Mouse (Mus musculus) layer of hippocampus, adult 9-11 months (tissue): ENCODE measurements around the gene Slc50a1.
A peak's percentile ranks its signal among the peaks of the same experiment; 100 is the strongest.

Experiments
- DNase-seq: peaks from one replicate; pipeline ENCODE4 v3.0.0; 2022

Slc50a1 gene

DNA sequence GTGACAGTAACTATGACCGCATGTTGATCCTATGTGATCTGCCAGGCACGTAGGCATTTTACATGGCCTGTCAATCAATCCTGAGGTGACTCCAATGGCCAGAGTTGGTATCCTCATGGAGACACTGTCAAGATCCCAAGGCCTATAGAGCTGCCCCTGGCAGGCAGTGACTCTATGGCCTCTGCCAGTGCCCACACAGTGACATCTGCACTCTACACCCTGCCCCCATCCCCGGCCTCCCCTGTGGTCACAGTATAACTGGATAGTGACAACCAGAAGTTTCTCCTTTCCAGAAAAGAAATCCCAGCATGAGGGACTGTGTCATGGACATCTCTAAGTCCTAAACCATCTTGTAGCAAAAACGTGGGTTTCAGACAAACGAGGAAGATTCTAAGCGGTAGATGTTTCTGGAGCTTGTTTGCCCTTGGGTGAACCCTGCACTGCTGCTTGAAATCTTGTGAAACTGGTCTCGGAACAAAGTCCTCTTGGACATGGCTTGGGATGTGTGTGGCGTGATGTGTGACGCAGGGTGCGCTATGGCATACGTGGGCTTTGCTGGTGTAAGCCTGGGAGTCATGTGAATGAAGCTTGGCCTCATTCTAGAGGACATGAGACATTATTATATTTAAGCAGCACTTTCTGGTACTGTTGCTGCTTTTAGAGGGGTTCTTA lies 23.0 kb upstream of the Slc50a1 start:
- no peak for DNase-seq

DNA sequence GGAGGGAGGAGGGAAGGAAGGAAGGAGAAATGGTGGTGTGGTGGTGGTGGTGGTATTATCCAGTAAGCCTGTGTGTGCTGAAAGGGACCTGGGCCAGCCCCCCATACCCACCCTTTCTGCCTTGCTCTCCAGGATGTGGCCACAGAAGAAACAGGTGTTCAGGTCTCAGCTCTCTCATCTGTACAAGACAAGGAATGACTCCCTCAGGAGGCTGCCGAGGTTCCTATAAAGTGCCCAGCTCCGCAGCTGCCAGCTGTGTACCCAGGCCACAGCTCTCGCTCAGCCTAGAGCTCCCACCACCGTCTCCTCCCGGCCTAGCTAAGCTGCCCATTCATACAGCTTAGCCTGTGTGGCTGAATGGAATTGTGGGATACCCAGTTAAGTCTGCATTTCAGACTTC lies 21.9 kb upstream of the Slc50a1 start:
- DNase-seq = no peak

DNA sequence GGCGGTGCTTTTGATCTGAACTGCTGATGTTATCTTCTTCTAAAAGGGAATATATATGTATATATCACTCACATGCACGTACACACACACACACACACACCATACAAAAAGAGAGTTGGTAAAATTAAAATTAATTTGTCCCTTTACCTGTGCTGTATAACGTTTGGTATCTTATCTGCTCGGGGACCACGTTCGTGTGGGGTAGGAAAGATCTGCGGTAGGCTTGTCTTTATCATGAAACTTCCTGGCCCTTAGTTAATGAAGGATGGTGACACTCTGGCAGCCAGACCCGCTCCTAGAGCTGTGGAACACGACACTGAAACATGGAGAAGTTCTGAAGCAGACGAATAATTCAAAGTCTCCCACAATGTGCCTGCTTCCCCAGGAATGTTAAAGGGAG lies 21.5 kb upstream of the Slc50a1 start:
- DNase-seq = no peak

DNA sequence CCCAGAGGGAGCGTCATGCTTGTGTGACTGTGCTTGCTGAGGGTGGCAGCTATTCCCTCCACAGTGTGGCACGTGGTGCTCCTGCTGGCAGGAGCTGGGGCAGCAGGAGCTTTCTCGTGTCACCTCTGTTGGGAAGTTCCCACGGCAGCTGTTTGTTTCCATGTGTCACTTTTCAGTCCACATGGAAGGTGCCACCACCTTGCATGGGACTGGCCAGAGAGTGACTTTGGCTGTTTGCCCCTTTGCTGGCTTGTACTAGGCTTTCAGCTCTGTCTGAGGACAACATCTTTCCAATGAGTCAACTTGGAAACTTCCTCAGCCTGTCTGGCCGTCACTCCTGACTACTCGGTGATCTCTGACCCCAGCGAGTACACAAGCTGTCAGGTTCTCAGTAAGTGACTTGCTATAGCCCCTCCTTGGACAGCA lies 18.1 kb upstream of the Slc50a1 start:
- no peak for DNase-seq

DNA sequence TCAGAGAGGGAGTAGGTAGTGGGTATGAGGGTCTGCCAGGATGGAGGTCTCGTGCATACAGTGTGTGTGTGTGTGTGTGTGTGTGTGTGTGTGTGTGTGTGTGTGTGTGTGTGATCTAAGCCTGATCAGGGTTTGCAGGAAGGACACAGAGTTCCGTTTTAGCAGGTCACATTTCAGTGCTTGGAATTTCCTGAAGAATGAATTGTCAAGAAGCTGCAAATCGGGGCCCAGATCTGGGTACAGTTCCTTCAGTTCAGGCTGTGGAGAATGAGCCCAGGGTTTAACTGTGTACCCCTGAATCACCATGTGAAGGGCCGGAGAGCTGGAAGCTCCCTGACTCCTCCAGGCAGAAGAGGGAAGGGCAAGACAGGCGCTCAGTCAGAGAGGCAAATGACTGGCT lies 16.9 kb upstream of the Slc50a1 start:
- no peak for DNase-seq

DNA sequence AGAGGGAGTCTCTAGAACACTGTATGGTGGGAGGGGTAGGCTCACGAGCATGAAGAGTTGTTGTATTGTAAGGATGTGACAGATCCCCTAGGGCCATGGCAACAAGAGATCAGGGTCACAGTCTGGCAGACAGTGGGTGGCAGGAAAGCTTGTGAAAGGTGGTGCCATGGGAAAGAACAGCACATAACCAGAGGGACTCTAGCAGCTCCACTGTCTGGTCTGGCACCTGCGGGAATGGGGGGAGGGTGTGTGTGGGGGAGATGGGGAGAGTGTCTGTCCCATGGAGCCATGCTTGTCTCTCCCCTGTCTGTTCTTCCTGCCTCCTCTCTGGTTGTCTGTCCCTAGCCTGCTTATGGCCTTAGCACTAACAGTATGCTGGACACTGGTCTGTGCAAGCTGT lies 15.2 kb upstream of the Slc50a1 start:
- no peak for DNase-seq

DNA sequence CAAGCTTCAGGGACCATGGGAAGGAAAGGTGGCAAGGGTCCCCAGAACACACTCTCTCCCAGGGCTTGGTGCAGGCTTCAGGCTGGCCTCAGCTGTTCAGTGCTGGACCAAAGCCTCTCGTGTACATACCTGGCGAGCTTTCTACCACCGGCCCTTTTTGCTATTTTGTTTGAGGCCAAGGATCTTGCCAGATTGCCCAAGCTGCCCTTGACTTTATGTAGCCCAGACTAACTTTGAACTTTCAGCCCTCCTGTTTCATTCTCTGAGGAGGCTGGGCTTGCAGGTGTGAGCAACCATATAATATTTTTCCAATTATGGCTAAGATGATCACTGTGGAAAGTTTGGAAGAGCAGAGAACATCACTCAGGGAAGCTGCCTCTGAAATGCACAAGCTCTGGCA lies 13.9 kb upstream of the Slc50a1 start:
- DNase-seq = no peak

DNA sequence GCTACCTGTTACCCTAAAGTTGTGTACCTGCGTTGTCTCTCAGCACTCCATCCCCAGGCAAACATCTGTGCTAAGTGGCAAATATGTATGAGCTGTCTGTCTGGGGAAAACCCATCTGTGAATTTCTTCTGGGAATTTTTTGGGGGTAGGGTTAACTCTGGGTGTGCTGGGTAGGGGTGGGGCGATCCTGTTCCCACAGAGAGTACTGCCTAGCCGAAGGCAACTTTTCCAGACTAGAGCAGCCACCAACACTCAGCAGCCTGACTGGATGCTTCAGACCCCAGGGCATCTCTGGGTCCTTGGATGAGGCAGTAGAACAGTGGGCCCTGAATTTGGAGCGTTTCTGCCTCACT lies 11.9 kb upstream of the Slc50a1 start:
- DNase-seq = no peak

DNA sequence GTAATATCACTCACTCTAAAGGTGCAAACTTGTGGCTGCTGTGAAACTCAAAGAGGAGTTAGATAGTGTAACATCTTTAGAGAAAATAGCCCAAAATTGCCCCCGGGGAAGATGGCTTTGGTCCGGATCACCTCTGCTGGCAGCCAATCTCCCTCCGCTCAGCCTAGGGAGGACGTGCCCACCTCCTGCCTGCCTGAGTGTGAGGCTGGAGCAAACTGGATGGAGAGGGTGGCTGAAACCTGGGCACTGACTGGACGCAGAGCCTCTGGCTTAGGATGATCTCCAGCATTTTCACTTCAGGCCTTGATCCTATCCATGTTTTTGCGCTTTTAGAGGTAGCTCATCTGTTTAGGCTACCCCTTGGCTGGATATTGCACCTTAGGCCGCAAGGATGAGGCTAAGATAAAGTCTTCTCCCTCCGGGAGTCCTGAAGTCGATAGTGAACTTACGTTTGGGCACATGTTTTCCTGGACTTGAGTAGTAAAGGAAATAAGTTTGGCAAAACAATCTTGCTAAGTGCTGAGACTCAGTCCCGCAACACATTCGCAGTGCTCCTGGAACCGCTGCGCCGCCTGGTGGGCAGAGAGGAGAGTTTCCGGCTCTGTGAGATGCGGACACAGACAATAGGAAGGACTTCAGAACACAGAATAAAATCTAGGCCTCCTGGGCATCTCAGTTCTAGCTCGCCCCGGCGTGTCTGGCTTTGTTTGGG lies 11.4 kb upstream of the Slc50a1 start:
- peak; percentile 80 for DNase-seq

DNA sequence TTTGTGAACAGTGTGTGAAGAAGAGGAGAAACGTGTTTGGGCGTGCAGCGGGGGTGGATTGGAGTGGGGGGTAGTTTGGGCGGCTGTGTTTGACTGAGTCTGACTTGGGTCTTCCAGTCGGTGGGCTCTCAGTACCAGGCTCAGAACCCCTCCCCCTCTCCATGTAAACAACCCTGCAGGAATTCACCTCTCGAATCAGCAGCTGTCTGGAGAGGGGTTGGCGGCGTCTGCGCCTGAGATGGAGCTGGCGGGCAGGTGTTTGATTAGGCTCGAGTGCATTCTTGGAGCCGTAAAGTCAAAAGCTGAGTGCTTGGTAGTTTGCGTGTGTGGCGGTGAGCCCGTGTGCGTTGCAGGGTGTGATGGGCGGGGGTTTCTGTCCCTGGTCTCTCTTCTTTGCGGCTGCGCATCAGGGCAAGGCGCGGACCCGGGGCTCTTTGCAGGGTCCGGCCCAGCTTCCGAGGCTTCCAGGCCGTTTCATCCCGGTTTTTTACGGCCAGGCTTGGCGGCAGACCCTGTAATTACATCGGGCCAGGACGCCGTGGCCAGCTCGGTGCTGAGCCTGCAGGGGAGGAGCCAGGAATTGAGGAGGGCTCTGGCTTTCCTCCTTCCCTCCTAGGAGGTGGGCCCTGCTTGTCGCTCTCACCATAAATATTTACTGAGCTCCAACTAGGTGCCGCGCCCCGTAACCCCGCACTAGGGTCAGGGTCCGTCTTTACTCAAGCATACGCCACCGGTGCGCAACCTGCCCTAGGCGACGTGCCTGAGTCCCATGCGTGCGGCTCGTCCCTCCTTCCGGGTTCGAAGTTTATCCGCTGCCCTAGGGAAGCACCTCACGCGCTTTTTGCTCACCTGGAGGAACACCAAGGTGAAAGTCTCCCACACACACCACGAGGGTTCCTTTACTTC lies 10.5 kb upstream of the Slc50a1 start, which contains the start of gene Efna1:
Gene Efna1, minus strand, starts transcription at position 537 of the 906 bp plus-strand sequence.
- peak; percentile 57 for DNase-seq

DNA sequence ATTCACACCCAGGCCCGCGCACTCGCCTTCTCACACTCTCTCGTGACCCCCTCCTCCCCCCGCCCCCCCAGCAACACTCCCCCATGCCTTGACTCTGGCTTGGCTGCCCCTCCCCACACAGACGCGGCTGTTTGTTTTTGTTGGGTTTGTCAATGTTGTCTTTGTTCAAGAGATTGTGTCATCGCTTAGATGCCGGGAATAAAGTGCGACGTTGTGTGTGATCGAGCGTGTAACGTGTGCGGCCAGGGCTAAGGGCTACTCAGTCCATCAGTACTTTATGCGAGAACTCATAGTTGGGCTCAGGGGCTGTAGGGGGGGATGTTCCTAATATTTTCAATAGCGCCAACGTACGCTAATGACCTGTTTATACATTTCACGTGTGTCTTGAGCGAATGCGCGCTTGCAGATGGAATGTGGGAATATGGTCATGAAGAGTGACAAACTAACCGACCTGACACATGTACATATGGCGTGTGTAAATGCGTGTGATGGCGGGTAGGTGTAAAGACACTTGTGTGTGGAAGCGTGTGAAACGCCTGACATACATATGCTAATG lies 9.8 kb upstream of the Slc50a1 start:
- DNase-seq = peak; percentile 85

DNA sequence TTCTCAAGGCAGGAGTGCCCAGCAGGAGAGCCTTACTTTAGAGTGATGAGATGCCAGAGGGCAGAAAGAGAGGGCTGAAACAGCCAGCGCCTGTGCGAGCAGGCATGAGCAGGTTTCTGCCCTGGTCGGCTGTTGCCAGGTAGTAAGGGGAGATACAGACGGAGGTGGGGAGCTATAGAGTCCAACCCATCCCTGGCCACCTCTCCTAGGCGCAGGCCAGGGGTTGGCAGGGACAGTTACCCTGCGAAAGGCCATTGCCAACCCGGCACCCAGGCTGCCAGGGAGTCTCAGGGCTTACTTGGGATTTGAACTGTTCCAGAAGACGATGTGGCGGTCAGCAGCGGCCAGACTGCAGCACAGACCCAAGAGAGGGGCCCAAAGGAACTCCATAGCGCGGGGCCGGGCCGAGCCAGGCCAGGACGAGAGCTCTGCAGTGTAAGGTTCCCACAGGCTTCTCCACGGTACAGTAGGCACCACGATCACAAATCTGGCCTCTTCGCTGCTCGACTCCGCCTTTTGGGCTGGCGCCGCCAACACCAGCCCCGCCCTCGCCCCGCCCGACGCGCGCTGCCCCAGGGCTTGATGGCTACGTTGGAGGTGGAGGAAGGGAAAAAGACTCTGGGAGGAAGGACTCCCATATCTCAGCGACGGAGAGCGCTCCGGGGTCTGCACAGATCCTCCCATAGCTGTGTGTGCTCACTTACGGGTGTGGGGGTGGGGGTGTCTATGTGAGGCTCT lies 9.0 kb upstream of the Slc50a1 start:
- peak; percentile 89 for DNase-seq

DNA sequence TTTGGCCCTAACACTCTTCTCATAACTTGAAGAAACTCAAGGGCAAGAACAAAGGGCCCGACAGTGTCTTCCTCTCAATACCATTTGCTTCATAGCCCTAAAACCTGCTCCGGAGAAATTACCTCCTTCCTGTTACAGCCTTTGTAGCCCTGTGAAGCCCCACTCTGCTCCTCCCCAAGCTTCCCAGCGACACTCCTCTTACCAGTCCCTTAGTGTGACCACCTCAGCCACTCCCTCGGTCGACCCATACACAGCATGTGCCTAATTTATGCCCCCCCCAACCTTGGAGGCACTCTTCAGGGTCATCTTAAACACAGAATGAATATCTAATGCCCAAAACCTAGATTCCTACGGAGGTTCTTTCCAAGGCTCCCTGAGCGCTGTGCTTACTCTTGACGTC lies 8.3 kb upstream of the Slc50a1 start:
- DNase-seq = no peak

DNA sequence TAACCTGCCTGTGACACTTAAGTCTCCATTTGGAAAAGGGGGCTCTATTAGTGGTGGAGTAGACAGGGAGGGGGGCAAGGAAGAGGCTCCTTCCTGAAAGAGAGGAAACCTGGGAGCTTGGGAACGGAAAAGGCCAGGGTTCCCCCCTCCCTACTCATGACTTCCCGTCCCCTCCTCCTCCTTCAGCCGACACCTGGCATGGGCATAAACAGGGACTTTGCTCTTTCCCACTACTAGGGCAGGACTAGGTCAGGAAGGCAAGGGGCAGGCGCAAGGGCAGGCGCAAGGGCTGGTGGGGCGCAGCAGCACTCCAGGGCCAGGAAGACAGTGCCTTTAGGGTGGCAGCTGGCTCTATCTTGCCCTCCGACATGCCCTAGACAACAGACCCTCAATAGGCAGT lies 7.7 kb upstream of the Slc50a1 start:
- DNase-seq = no peak

DNA sequence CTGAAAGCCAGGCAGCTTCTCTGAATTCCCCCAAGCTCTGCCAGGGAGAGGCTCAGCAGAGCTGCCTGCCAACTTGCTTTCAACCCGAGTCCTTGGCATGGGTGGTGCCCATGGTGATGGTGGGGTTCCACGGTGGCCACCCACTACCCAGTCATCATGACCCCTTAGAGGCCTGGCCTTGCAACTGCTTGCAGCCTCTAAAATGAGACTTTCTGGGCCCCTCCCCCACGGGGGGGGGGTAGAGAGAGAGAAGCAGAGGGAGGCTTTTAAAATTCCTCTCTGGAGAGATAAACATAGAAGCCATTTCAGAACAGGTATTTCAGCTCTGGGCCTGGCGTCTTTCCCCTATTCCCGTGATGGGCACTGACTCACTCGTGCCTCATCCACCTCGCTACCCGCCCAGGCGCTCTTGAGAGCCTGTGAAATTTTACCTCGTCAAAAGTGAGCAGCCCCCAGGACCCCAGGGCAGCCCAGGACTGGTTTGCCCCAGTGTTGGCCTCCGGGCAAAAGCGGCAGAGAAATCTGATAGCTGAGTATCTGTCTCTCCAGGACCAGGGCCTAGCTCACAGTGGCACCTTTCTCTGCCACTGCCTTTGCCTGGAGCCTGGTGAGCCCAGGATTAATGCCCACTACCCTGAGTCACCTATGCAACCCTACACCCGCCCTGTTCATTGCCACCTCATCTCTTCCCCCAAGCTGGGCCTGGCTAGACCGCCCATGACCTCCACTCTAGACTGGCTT lies 7.1 kb upstream of the Slc50a1 start:
- no peak for DNase-seq

DNA sequence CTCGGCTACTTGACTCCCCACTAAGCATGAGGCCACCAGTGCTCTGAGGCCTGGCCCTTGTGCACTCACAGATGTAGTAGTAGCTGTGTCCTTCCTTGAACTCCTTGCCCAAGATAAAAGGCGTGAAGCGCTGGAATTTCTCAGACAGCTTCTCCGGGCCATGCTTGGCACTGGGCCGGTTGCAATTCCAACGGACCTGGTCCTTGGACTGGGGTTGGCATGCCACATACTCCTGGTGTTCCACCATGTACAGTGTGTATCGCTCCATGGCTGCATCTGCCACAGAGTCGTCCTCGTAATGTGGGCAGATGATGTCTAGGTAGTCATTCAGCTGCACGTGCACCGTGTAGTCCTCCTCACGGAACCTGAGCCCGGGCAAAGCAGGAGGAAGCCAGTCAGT lies 5.7 kb upstream of the Slc50a1 start:
- no peak for DNase-seq

DNA sequence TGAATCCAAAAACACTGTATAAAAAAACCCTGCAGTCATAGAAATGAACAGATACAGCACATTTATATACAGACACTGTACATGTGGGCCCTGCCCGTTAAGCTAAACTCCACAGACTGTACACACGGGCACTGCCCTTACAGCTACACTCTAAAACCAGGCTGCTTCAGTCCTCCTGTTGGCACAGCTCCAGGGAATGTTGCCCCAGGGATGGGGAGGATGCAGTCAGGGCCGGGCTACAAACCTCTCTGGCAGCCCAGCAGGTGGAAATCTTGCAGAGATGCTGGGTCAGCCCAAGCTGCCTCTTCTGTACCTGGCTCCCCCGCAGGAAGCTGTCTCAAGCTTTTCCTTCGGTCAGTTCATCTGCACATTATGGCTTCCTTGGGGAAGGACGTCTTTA lies 1.4 kb upstream of the Slc50a1 start:
- no peak for DNase-seq

DNA sequence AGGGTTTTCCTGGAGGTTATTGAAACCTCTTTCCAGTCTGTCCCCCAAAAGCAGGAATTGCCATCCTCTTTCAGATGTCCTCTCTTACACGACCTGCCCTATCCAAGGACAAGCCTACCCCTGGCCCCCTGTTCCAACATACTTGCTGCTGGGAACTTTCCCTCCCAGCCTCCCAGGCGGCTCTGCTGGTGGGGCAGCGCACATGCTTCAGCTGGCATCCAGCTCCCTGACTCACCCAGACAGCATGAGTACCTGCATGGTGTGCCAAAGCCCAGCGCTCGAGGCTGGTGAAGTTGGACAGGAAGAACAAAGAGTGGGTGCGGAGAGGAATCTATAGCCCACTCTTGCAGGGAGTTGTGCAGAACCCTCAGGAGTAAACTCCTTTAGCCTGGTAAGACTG lies 521 bp upstream of the Slc50a1 start:
- DNase-seq = peak; percentile 88

DNA sequence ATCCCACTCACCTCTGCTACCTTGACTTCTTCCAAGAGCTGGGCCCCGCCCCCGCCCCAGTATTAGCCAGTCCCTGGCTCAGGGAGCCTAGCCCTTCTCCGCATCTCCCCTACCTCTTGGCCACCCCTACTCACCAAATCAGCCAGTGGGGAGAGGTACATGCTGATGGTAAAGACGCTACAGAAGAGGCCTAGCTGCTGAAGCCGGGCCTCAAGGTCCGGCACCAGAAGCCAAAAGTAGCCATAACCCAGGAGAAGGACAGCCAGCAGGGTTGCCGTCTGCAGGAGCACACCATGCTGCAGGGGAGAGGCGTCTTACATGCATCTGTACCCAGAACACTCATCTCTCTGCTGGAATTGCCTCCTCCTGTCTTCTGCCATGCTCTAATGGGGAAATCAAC lies 1.5 kb downstream of the Slc50a1 start:
- DNase-seq = no peak

DNA sequence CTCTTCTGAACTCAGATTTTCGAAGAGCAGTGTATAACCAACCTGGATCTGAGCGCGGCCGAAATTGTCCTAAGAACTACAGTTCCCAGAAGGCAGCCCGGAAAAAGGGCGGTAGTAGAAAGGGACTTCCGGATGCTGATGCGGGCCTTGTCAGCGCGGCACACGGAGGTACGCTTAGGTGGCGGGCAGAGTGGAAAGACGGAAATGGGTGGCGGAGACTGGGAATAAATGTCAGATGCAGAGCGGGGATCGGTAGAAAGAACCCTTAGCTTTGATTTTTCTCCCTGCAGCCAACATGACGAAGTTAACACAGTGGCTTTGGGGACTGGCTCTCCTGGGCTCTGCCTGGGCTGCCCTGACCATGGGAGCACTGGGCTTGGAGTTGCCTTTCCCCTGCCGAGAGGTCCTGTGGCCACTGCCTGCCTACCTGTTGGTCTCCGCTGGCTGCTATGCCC lies 3.9 kb downstream of the Slc50a1 start:
- DNase-seq = peak; percentile 84

DNA sequence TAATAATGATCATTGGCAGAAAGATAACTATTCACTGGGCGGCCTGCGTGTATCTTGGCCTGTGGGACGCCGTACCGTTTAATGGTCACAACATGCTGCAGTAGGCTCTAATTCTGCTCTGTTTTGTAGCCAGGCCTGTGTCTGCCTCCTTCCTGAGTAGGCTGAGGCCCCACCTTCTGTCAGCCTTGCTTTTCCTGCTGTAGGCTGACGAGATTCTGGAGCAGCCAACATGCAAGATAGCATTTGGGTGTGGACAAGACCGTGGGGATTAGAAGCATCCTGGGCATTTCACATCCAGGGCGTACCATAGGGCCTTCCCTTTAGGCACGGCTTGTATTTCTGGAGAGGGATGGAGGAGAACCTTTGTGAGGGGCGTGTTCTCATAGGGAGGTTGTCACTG lies 8.0 kb downstream of the Slc50a1 start:
- no peak for DNase-seq

DNA sequence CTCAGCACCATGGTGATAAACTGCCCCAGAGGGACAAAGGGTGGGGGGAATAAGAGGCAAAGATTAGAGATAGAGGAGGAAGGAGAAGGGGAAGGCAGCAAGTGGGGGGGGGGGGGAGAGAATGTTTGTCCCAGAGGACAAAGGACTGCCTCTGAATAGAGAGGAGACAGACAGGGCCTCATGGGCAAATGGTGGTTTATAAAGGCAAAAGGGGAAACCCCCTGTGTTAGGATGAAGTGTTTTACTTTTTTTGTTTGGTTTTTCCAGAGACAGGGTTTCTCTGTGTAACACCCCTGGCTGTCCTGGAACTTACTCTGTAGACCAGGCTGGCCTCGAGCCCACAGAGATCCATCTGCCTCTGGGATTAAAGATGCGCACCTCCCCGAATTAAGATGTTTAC lies 10.2 kb downstream of the Slc50a1 start:
- no peak for DNase-seq
